Mouse (Mus musculus): Measurements from ENCODE around the gene Enpp6. TPM values are rescaled to one million over a fixed set of nuclear protein-coding genes. Genes with fewer than 3 reads are reported as not detected.

Enpp6 gene
- polyA plus RNA-seq, 1 experiment from 2014 or later = 0.34 TPM

Other genes with a start within 250 kb of the Enpp6 start
- 10.6 and 12.1 TPM in 2 replicates for gene Irf2, start 247.2 kb upstream of the Enpp6 start, polyA plus RNA-seq (2015; fragmentation: Nextera tagmentation; extraction: Ambion mirVana)

Measured in liver, embryonic 16.5 days (tissue).